Mouse (Mus musculus) midbrain, embryonic 12.5 days (tissue): ENCODE results near the gene Abcc10. TPM values are rescaled to one million over a fixed set of nuclear protein-coding genes. Genes with fewer than 3 reads are reported as not detected.

Source experiments
- ATAC-seq: fragments of 200-750 bp; cut with Nextera tagmentation; 2 replicates; pipeline ENCODE4 v1.8.0; 2017; ENCODE audit warnings: low read depth, moderate TSS enrichment, moderate library complexity; ENCODE audit not compliant: low FRiP score
- H3K27ac ChIP-seq: fragments of 300-500 bp; sonication (generic); replicated peaks from 2 replicates; pipeline ENCODE4 v1.5.1; 2016; ENCODE audit warnings: mild to moderate bottlenecking
- H3K27me3 ChIP-seq: fragments of 300-500 bp; sonication (generic); 2 replicates; pipeline ENCODE4 v1.6.1; 2016; ENCODE audit warnings: mild to moderate bottlenecking
- H3K36me3 ChIP-seq: fragments of 300-500 bp; sonication (generic); 2 replicates; pipeline ENCODE4 v1.6.1; 2016
- H3K4me1 ChIP-seq: fragments of 300-500 bp; sonication (generic); 2 replicates; pipeline ENCODE4 v1.6.1; 2016
- H3K4me2 ChIP-seq: fragments of 300-500 bp; sonication (generic); replicated peaks from 2 replicates; pipeline ENCODE4 v1.6.1; 2016; ENCODE audit warnings: mild to moderate bottlenecking, moderate library complexity
- H3K4me3 ChIP-seq: fragments of 300-500 bp; sonication (generic); 2 replicates; pipeline ENCODE4 v1.5.1; 2016; ENCODE audit warnings: mild to moderate bottlenecking
- H3K9ac ChIP-seq: fragments of 300-500 bp; sonication (generic); replicated peaks from 2 replicates; pipeline ENCODE4 v1.6.1; 2016; ENCODE audit warnings: mild to moderate bottlenecking, moderate library complexity
- H3K9me3 ChIP-seq: fragments of 300-500 bp; sonication (generic); 2 replicates; pipeline ENCODE4 v1.6.1; 2016; ENCODE audit warnings: mild to moderate bottlenecking
- WGBS: fragments of 180-500 bp; shearing (Covaris S2); methylation state at CpG from one replicate; pipeline ENCODE4 v1.1.7; 2016; 5-methylcytosine and 5-hydroxymethylcytosine counted together
- polyA plus RNA-seq: library from polyadenylated mRNA; unstranded; fragments of >200 nt; fragmentation: Nextera tagmentation; extraction: Ambion mirVana; gene quantifications from 2 replicates; pipeline ENCODE4 v1.2.1, GENCODE M21; 2016

Abcc10 gene
- polyA plus RNA-seq, 1 experiment from 2014 or later: 11.1 TPM

GRCm38 (mm10) chr17:46283911-46284310 is 44.2 kb downstream of the Abcc10 start:
- H3K4me1 ChIP-seq: peaks cover 22% of the 10 kb centered on the region
- no peak overlapping the region for H3K9ac ChIP-seq
- H3K27me3 ChIP-seq: no peaks in the 10 kb centered on the region
- no peak overlapping the region for H3K4me3 ChIP-seq
- ATAC-seq: no peak
- WGBS: 91% methylated on average over 8 of the region's 8 CpGs
- H3K36me3 ChIP-seq: peaks cover 17% of the 10 kb centered on the region
- H3K9me3 ChIP-seq: no peaks in the 10 kb centered on the region
- H3K27ac ChIP-seq: no peak overlapping the region
- H3K4me2 ChIP-seq: no peak overlapping the region

- Histone ChIP-seq H3K27me3 (no peaks in the 10 kb centered on the region), H3K27ac (peak overlapping the region; percentile 58; the same call in 1 of the 2 replicates), H3K9me3 (no peaks in the 10 kb centered on the region), H3K9ac (peak overlapping the region; percentile 74), H3K4me1 (peaks cover 22% of the 10 kb centered on the region), H3K4me2 (peak overlapping the region; percentile 95), H3K4me3 (peak overlapping the region; percentile 71), H3K36me3 (peaks cover 25% of the 10 kb centered on the region)
- WGBS: 22% methylated on average over 9 of the region's 9 CpGs
- peak; percentile 55 for ATAC-seq
These were observed 45.0 kb downstream of the Abcc10 start for GRCm38 (mm10) chr17:46283140-46283539.

DNA sequence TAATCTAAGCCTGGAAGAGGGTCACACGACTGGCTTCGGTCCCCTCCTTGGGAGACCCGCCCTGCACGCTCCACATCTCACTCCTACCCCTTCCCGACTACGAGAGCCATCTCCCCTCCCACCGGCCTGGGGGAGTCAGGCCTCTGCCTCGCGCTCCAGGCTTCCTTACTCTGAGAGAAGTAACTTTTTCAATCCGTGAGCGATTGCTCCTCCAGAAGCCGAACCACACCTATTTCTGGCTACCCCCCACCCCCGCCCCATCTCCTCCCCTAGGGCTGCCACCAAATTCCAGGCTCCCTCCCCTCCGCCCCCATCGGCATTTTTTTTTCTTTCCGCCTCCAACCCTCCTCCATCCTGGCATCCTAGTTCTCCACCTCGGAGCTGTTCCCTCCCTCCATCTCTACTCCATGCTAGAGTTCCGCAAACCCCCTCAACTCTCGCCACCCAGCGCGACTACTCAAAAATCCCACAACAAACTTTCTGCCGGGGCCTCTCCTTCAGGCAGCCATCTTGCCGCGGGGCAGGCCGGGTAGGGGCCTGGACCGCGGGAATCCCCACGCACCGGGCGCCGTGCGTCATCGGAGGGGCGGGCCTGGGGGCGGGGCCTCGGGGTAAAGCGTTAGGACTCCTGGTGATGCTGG is 45.5 kb downstream of the Abcc10 start, which contains the start of gene Tjap1:
Gene Tjap1 (minus strand): TSS at position 544 of the 641 bp plus-strand sequence.
- peak within 1 kb of the TSS; percentile 71 for H3K4me3 ChIP-seq
- peak within 1 kb of the TSS; percentile 74 for H3K9ac ChIP-seq
- peaks cover 20% of the 10 kb centered on the region for H3K4me1 ChIP-seq
- peak within 1 kb of the TSS; percentile 95 for H3K4me2 ChIP-seq
- H3K9me3 ChIP-seq: no peaks in the 10 kb centered on the region
- 1% methylated on average over 37 of the region's 37 CpGs for WGBS
- peaks cover 28% of the 10 kb centered on the region for H3K36me3 ChIP-seq
- peak; percentile 98 for ATAC-seq
- no peaks in the 10 kb centered on the region for H3K27me3 ChIP-seq
- H3K27ac ChIP-seq: peak within 1 kb of the TSS; percentile 58

- peaks cover 16% of the 10 kb centered on the region for H3K4me1 ChIP-seq
- peaks cover 42% of the 10 kb centered on the region for H3K36me3 ChIP-seq
- no peaks in the 10 kb centered on the region for H3K9me3 ChIP-seq
- H3K27me3 ChIP-seq: no peaks in the 10 kb centered on the region
- no peak overlapping the region for H3K9ac ChIP-seq
- ATAC-seq: no peak
- no peak overlapping the region for H3K27ac ChIP-seq
- 90% methylated on average over 12 of the region's 12 CpGs for WGBS
- no peak overlapping the region for H3K4me3 ChIP-seq
- no peak overlapping the region for H3K4me2 ChIP-seq
These were observed 50.0 kb downstream of the Abcc10 start for GRCm38 (mm10) chr17:46278011-46278765.

- no peak for ATAC-seq
- Histone ChIP-seq H3K27me3 (no peaks in the 10 kb centered on the region), H3K4me2 (no peak overlapping the region), H3K9me3 (no peaks in the 10 kb centered on the region), H3K4me1 (peaks cover 14% of the 10 kb centered on the region), H3K4me3 (no peak overlapping the region), H3K27ac (no peak overlapping the region), H3K36me3 (peaks cover 46% of the 10 kb centered on the region), H3K9ac (no peak overlapping the region)
- WGBS: 85% methylated on average over 4 of the region's 4 CpGs
These were observed 50.6 kb downstream of the Abcc10 start for GRCm38 (mm10) chr17:46277586-46277985.

DNA sequence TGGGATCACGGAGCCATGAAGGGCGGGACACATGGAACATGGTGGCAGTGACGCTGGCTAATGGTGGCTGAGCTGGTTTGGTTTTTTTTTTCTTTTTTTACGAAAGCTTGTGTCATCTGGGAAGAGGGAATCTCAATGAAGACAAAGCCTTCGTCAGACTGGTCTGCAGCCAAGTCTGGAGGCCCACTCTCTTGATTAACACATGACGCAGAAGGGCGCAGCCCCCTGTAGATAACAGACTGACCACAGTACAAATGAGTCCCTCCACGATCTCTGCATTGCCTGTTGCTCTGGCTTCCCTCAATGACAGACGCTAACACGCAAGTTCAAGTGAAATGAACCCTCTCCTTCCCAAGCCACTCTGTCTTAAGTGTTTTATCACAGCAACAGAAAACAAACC is 52.6 kb downstream of the Abcc10 start:
- no peak for ATAC-seq
- H3K9ac ChIP-seq: no peak overlapping the region
- no peaks in the 10 kb centered on the region for H3K9me3 ChIP-seq
- H3K4me2 ChIP-seq: no peak overlapping the region
- no peak overlapping the region for H3K27ac ChIP-seq
- no peak overlapping the region for H3K4me3 ChIP-seq
- H3K4me1 ChIP-seq: no peaks in the 10 kb centered on the region
- peaks cover 60% of the 10 kb centered on the region for H3K36me3 ChIP-seq
- no peaks in the 10 kb centered on the region for H3K27me3 ChIP-seq
- WGBS: 95% methylated on average over 10 of the region's 10 CpGs

- no peak overlapping the region for H3K27ac ChIP-seq
- ATAC-seq: no peak
- H3K36me3 ChIP-seq: peaks cover 61% of the 10 kb centered on the region
- no peak overlapping the region for H3K9ac ChIP-seq
- H3K4me2 ChIP-seq: no peak overlapping the region
- H3K4me3 ChIP-seq: no peak overlapping the region
- H3K9me3 ChIP-seq: no peaks in the 10 kb centered on the region
- no peaks in the 10 kb centered on the region for H3K4me1 ChIP-seq
- 82% methylated on average over 6 of the region's 6 CpGs for WGBS
- H3K27me3 ChIP-seq: no peaks in the 10 kb centered on the region
These were observed 53.1 kb downstream of the Abcc10 start for GRCm38 (mm10) chr17:46275034-46275433.

- 77% methylated on average over 6 of the region's 6 CpGs for WGBS
- no peak overlapping the region for H3K9ac ChIP-seq
These were observed 53.7 kb downstream of the Abcc10 start for GRCm38 (mm10) chr17:46274465-46274864.

DNA sequence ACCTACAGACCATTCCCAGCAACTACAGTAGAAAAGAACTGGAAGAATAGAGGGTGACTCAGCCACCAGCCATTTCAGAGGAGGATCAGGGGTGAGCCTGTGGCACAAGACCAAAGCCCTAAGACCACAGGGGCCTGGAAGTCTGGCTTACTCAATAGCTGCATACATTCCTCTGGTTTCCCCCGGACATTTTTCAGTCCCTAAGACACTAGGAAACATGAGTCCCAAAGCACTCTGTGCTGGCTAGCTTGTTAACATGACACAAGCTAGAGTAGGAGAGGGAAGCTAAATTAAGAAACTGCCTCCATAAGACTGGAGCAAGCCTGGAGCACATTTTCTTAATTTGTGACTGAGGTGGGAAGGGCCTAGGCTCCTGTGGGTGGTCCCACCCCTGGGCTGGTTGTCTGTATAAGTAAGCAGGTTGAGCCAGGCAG is 54.3 kb downstream of the Abcc10 start:
- no peak overlapping the region for H3K9ac ChIP-seq
- no peak overlapping the region for H3K4me3 ChIP-seq
- 74% methylated on average over 1 of the region's 1 CpGs for WGBS
- H3K4me2 ChIP-seq: no peak overlapping the region
- no peaks in the 10 kb centered on the region for H3K9me3 ChIP-seq
- H3K27ac ChIP-seq: no peak overlapping the region
- H3K36me3 ChIP-seq: peaks cover 60% of the 10 kb centered on the region
- no peaks in the 10 kb centered on the region for H3K4me1 ChIP-seq
- no peak for ATAC-seq
- no peaks in the 10 kb centered on the region for H3K27me3 ChIP-seq

More at GRCm38 (mm10) chr17:46274465-46274864, 53.7 kb downstream of the Abcc10 start:
- H3K9me3 ChIP-seq: no peaks in the 10 kb centered on the region
- H3K4me2 ChIP-seq: no peak overlapping the region
- peaks cover 62% of the 10 kb centered on the region for H3K36me3 ChIP-seq
- H3K4me3 ChIP-seq: no peak overlapping the region
- no peaks in the 10 kb centered on the region for H3K4me1 ChIP-seq
- no peak overlapping the region for H3K27ac ChIP-seq
- no peaks in the 10 kb centered on the region for H3K27me3 ChIP-seq
- no peak for ATAC-seq

DNA sequence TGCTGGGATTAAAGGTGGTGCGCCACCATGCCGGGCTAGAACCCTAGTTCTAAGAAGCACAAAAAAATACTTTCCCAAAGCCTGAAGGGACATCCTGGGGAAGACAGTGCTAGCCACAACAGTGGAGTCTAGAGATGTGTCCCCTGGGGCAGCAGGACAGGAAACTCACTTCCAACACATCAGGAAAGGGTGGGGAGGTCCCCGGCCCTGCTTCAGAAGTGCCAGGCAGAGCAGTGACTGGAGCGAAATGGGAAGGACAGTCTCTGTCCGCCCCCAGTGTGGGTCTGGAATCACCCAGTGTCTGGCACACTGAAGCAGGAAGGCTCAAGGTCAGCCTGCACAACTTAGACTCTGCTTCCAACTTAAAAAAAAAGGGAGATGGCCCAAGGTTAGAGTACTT is 55.5 kb downstream of the Abcc10 start:
- H3K4me1 ChIP-seq: no peaks in the 10 kb centered on the region
- 0 out of 2 replicates have a peak overlapping the region, but pooled peaks have one; percentile 11 for H3K9ac ChIP-seq
- no peaks in the 10 kb centered on the region for H3K9me3 ChIP-seq
- no peak overlapping the region for H3K4me3 ChIP-seq
- H3K27ac ChIP-seq: no peak overlapping the region
- ATAC-seq: no peak
- H3K36me3 ChIP-seq: peaks cover 58% of the 10 kb centered on the region
- WGBS: 90% methylated on average over 5 of the region's 5 CpGs
- H3K4me2 ChIP-seq: no peak overlapping the region
- H3K27me3 ChIP-seq: no peaks in the 10 kb centered on the region

- Histone ChIP-seq H3K27ac (no peak overlapping the region), H3K36me3 (peaks cover 59% of the 10 kb centered on the region), H3K4me2 (no peak overlapping the region), H3K27me3 (no peaks in the 10 kb centered on the region), H3K9me3 (no peaks in the 10 kb centered on the region), H3K9ac (peak overlapping the region; percentile 15; the same call in 1 of the 2 replicates), H3K4me3 (no peak overlapping the region), H3K4me1 (no peaks in the 10 kb centered on the region)
- ATAC-seq: no peak
- 89% methylated on average over 2 of the region's 2 CpGs for WGBS
These were observed 56.1 kb downstream of the Abcc10 start for GRCm38 (mm10) chr17:46272058-46272457.

- H3K9ac ChIP-seq: no peak overlapping the region
- H3K9me3 ChIP-seq: no peaks in the 10 kb centered on the region
- H3K36me3 ChIP-seq: peaks cover 69% of the 10 kb centered on the region
- H3K4me2 ChIP-seq: no peak overlapping the region
- H3K27ac ChIP-seq: no peak overlapping the region
- WGBS: 90% methylated on average over 19 of the region's 19 CpGs
- no peaks in the 10 kb centered on the region for H3K4me1 ChIP-seq
- no peaks in the 10 kb centered on the region for H3K27me3 ChIP-seq
- H3K4me3 ChIP-seq: no peak overlapping the region
- ATAC-seq: no peak
These were observed 58.2 kb downstream of the Abcc10 start for GRCm38 (mm10) chr17:46269771-46270534.
